Mouse (Mus musculus) heart, adult 2 months (tissue): ENCODE results near the gene Ccdc154. TPM values are rescaled to one million over a fixed set of nuclear protein-coding genes. Genes with fewer than 3 reads are reported as not detected.
A peak's percentile ranks its signal among the peaks of the same experiment; 100 is the strongest.

Source experiments
- DNase-seq, 2 experiments: peaks; one replicate each; pipeline ENCODE4 v3.0.0; 2021
- H3K27ac ChIP-seq: fragments of 200-600 bp; 2 replicates; pipeline ENCODE4 v1.8.1; 2022
- H3K27me3 ChIP-seq: fragments of 200-500 bp; 2 replicates; pipeline ENCODE4 v1.6.1; 2012; ENCODE audit warnings: mild to moderate bottlenecking, low read length, inconsistent platforms, mixed read lengths; ENCODE audit not compliant: control insufficient read depth, insufficient read depth
- H3K36me3 ChIP-seq: fragments of 200-500 bp; 2 replicates; pipeline ENCODE4 v1.6.1; 2012; ENCODE audit warnings: low read length, inconsistent platforms; ENCODE audit not compliant: control insufficient read depth, insufficient read depth
- H3K4me1 ChIP-seq: fragments of 200-500 bp; 2 replicates; pipeline ENCODE4 v1.6.1; 2011; ENCODE audit warnings: low read length; ENCODE audit not compliant: control insufficient read depth, insufficient read depth
- H3K4me3 ChIP-seq: fragments of 200-600 bp; 2 replicates; pipeline ENCODE4 v1.8.1; 2022
- H3K79me2 ChIP-seq: fragments of 200-500 bp; replicated peaks from 2 replicates; pipeline ENCODE4 v1.6.1; 2012; ENCODE audit warnings: mild to moderate bottlenecking, inconsistent platforms, low read length, moderate library complexity, mixed read lengths; ENCODE audit not compliant: control insufficient read depth, insufficient read depth
- H3K9ac ChIP-seq: fragments of 200-500 bp; 2 replicates; pipeline ENCODE4 v1.6.1; 2012; ENCODE audit warnings: low read depth, mild to moderate bottlenecking, control low read depth, inconsistent platforms, low read length, mixed read lengths
- CTCF ChIP-seq: fragments of 200-600 bp; IDR thresholded peaks from 2 replicates; pipeline ENCODE4 v1.8.1; 2022; ENCODE audit warnings: antibody characterized with exemption, mild to moderate bottlenecking, moderate library complexity
- EP300 ChIP-seq: fragments of 200-500 bp; IDR thresholded peaks from 2 replicates; pipeline ENCODE4 v1.6.1; 2011; ENCODE audit warnings: low read depth, low read length, control low read depth; ENCODE audit not compliant: insufficient read depth
- POLR2A ChIP-seq: fragments of 200-500 bp; IDR thresholded peaks from 2 replicates; pipeline ENCODE4 v1.6.1; 2011; ENCODE audit warnings: mild to moderate bottlenecking, low read depth, low read length, control low read depth; ENCODE audit not compliant: insufficient read depth
- WGBS: fragments of 180-500 bp; shearing (Covaris S2); methylation state at CpG from one replicate; pipeline ENCODE4 v1.1.7; 2018; 5-methylcytosine and 5-hydroxymethylcytosine counted together
- intact Hi-C: fragments of 180-260 bp; cut with DNase I; formaldehyde crosslinking; loops from one replicate; pipeline ENCODE4 v1.15.1; 2025
- polyA plus RNA-seq: library from polyadenylated mRNA; depleted of rRNA; stranded (reverse); fragments of >200 nt; gene quantifications from 2 replicates; pipeline ENCODE4 v1.2.3, GENCODE M21; 2012
- total RNA-seq, 2 experiments: library from RNA; stranded (reverse); gene quantifications; 2 replicates each; pipeline ENCODE4 v1.2.3; 2021

Gene Ccdc154
- total and polyA plus RNA-seq, 3 experiments = 0.06 TPM; not detected in 2

GRCm38 (mm10) chr17:25169706-25170105, 7.4 kb downstream of the Ccdc154 start:
- 79% methylated on average over 2 of the region's 2 CpGs for WGBS
- Histone ChIP-seq H3K27ac (no peak overlapping the region), H3K4me3 (no peak overlapping the region), H3K4me1 (no peaks in the 10 kb centered on the region), H3K9ac (no peak overlapping the region), H3K79me2 (no peaks in the 10 kb centered on the region), H3K36me3 (no peaks in the 10 kb centered on the region), H3K27me3 (no peaks in the 10 kb centered on the region)
- intact Hi-C loops = no loop called here
- TF ChIP-seq EP300 (no peak), POLR2A (no peak), CTCF (no peak)
- DNase-seq = no peak

GRCm38 (mm10) chr17:25172558-25172957, 10.3 kb downstream of the Ccdc154 start:
- H3K27me3 ChIP-seq = no peaks in the 10 kb centered on the region
- no peak overlapping the region for H3K4me3 ChIP-seq
- H3K36me3 ChIP-seq = no peaks in the 10 kb centered on the region
- no peak overlapping the region for H3K27ac ChIP-seq
- intact Hi-C loops = no loop called here
- no peaks in the 10 kb centered on the region for H3K79me2 ChIP-seq
- no peaks in the 10 kb centered on the region for H3K4me1 ChIP-seq
- DNase-seq = no peak
- TF ChIP-seq EP300 (no peak), POLR2A (no peak), CTCF (no peak)
- H3K9ac ChIP-seq = no peak overlapping the region
- WGBS = 79% methylated on average over 3 of the region's 3 CpGs

- Histone ChIP-seq H3K36me3 (no peaks in the 10 kb centered on the region), H3K79me2 (no peaks in the 10 kb centered on the region), H3K27me3 (no peaks in the 10 kb centered on the region), H3K27ac (no peak within 1 kb of the TSS), H3K4me1 (no peaks in the 10 kb centered on the region), H3K4me3 (no peak within 1 kb of the TSS), H3K9ac (no peak within 1 kb of the TSS)
- TF ChIP-seq CTCF (no peak), EP300 (no peak), POLR2A (no peak)
- intact Hi-C loops = no loop called here
- 67% methylated on average over 9 of the region's 9 CpGs for WGBS
- DNase-seq = no peak
These were observed 13.2 kb downstream of the Ccdc154 start, which contains the start of gene Gm38655 for GRCm38 (mm10) chr17:25175411-25175810. TSS of gene Gm38655 (minus strand) at chr17:25175471.

- Histone ChIP-seq H3K27ac (no peak overlapping the region), H3K27me3 (no peaks in the 10 kb centered on the region), H3K4me3 (no peak overlapping the region), H3K79me2 (no peaks in the 10 kb centered on the region), H3K36me3 (no peaks in the 10 kb centered on the region), H3K4me1 (peaks cover 5% of the 10 kb centered on the region), H3K9ac (no peak overlapping the region)
- DNase-seq = no peak
- TF ChIP-seq CTCF (no peak), POLR2A (no peak)
- intact Hi-C loops = loop anchor here (5.0 kb wide), 1 partner anchor 166 kb away; the partner anchor contains the start of genes Cramp1l and Ift140
These were observed 21.0 kb downstream of the Ccdc154 start for GRCm38 (mm10) chr17:25183232-25183631.

- intact Hi-C loops = loop anchor here (1.0 to 5.0 kb wide), 3 partner anchors 51 to 167 kb away; partner anchors contain the start of genes Clcn7, Cramp1l and Ift140
These were observed 21.9 kb downstream of the Ccdc154 start, which contains the start of gene BC003965 for GRCm38 (mm10) chr17:25184129-25184691. TSS of gene BC003965 (plus strand) at chr17:25184554.

GRCm38 (mm10) chr17:25184961-25185360, 22.7 kb downstream of the Ccdc154 start:
- Histone ChIP-seq H3K36me3 (peaks cover 5% of the 10 kb centered on the region; the same call in 1 of the 2 replicates), H3K27me3 (no peaks in the 10 kb centered on the region), H3K9ac (peak overlapping the region; percentile 81), H3K27ac (peak overlapping the region; percentile 98), H3K79me2 (0 out of 2 replicates have a peak, but pooled peaks cover 2% of the 10 kb centered on the region), H3K4me1 (peaks cover 7% of the 10 kb centered on the region), H3K4me3 (peak overlapping the region; percentile 94)
- TF ChIP-seq CTCF (no peak), EP300 (no peak), POLR2A (no peak)
- WGBS = 8% methylated on average over 17 of the region's 17 CpGs
- DNase-seq = no peak
- intact Hi-C loops = loop anchor here (1.0 to 5.0 kb wide), 4 partner anchors 52 to 168 kb away; partner anchors contain the start of genes Clcn7, Cramp1l, Gnptg and Ift140

More at GRCm38 (mm10) chr17:25184129-25184691, 21.9 kb downstream of the Ccdc154 start, which contains the start of gene BC003965:
- Histone ChIP-seq H3K4me3 (peak within 1 kb of the TSS; percentile 94), H3K27ac (peak within 1 kb of the TSS; percentile 98), H3K27me3 (no peaks in the 10 kb centered on the region), H3K4me1 (peaks cover 5% of the 10 kb centered on the region), H3K79me2 (0 out of 2 replicates have a peak, but pooled peaks cover 2% of the 10 kb centered on the region), H3K36me3 (no peaks in the 10 kb centered on the region), H3K9ac (peak within 1 kb of the TSS; percentile 81)
- peak; percentile 97 to 98 for DNase-seq
- under 1% methylated on average over 50 of the region's 50 CpGs for WGBS
- TF ChIP-seq CTCF (no peak), POLR2A (peak; percentile 98), EP300 (peak; percentile 100)
